Mouse (Mus musculus) MEL (cell line): ENCODE results near the gene Cpd.

Experiments used
- CTCF ChIP-seq, 3 experiments: IDR thresholded peaks in 2 of 3; conservative IDR thresholded peaks in 1 of 3; 2 replicates each; pipeline ENCODE4 v1.5.1; 2011 to 2012; ENCODE audit warnings: low read length in 3 of 3, low read depth in 2 of 3, mild to moderate bottlenecking in 2 of 3, improper control_type of control experiment in 1 of 3, inconsistent platforms in 1 of 3, mixed read lengths in 1 of 3, moderate library complexity in 1 of 3; ENCODE audit not compliant: control insufficient read depth in 1 of 3, insufficient read depth in 1 of 3, poor library complexity in 1 of 3, severe bottlenecking in 1 of 3
- ELF1 ChIP-seq: IDR thresholded peaks from 2 replicates; pipeline ENCODE4 v1.6.1; 2014; ENCODE audit warnings: low read depth, mild to moderate bottlenecking, inconsistent platforms, low read length, improper control_type of control experiment, moderate library complexity
- EP300 ChIP-seq, 2 experiments: IDR thresholded peaks; 2 replicates each; pipeline ENCODE4 v1.6.1; 2011; ENCODE audit warnings: improper control_type of control experiment in 2 of 2, low read length in 2 of 2, low read depth in 1 of 2, mild to moderate bottlenecking in 1 of 2
- GATA1 ChIP-seq: IDR thresholded peaks from 2 replicates; pipeline ENCODE4 v1.6.1; 2011; ENCODE audit warnings: low read depth, low read length, improper control_type of control experiment
- SIN3A ChIP-seq: IDR thresholded peaks from 2 replicates; pipeline ENCODE4 v1.6.1; 2012; ENCODE audit warnings: low read length, improper control_type of control experiment, inconsistent platforms
- TAL1 ChIP-seq: IDR thresholded peaks from 2 replicates; pipeline ENCODE4 v1.6.1; 2012; ENCODE audit warnings: mild to moderate bottlenecking, inconsistent platforms, low read length, moderate library complexity, mixed read lengths
- USF2 ChIP-seq, 2 experiments: IDR thresholded peaks; 2 replicates each; pipeline ENCODE4 v1.6.1; 2011 to 2012; ENCODE audit warnings: improper control_type of control experiment in 2 of 2, low read length in 2 of 2, borderline replicate concordance in 1 of 2, inconsistent platforms in 1 of 2, low read depth in 1 of 2, mild to moderate bottlenecking in 1 of 2; ENCODE audit not compliant: insufficient read depth in 1 of 2
- ZC3H11A ChIP-seq: IDR thresholded peaks from 2 replicates; pipeline ENCODE4 v1.6.1; 2012; ENCODE audit warnings: low read depth, mild to moderate bottlenecking, inconsistent platforms, low read length, improper control_type of control experiment

- TF ChIP-seq CTCF (IDR thresholded peaks at IDR 0.05 in 2 of 3, conservative IDR thresholded peaks at IDR 0.05 in 1 of 3; ENCODE audit: control insufficient read depth in 1 of 3, insufficient read depth in 1 of 3, low read depth in 2 of 3, low read length in 3 of 3, poor library complexity in 1 of 3, severe bottlenecking in 1 of 3), result no peak
- TF ChIP-seq SIN3A, result no peak
- TF ChIP-seq TAL1, result no peak
- TF ChIP-seq EP300 (IDR thresholded peaks at IDR 0.05; ENCODE audit: low read depth in 1 of 2, low read length in 2 of 2), result no peak
- no peak for TF ChIP-seq ZC3H11A
- no peak for TF ChIP-seq ELF1
- no peak for TF ChIP-seq GATA1
- TF ChIP-seq USF2 (IDR thresholded peaks at IDR 0.05; ENCODE audit: borderline replicate concordance in 1 of 2, insufficient read depth in 1 of 2, low read depth in 1 of 2, low read length in 2 of 2), result no peak
Measured at GRCm38 (mm10) chr11:76891738-76892349, 45.0 kb upstream of the Cpd start.
